Mouse (Mus musculus) liver, adult 2 months (tissue): Measurements from ENCODE around the gene Mphosph6. TPM values are rescaled to one million over a fixed set of nuclear protein-coding genes. Genes with fewer than 3 reads are reported as not detected.

Source experiments
- DNase-seq: peaks from one replicate; pipeline ENCODE4 v3.0.0-alpha.2; 2011; ENCODE audit warnings: low read depth, low spot score; ENCODE audit errors: extremely low read depth
- H3K27ac ChIP-seq: fragments of 200-500 bp; replicated peaks from 2 replicates; pipeline ENCODE4 v1.5.1; 2012; ENCODE audit warnings: low read depth, mild to moderate bottlenecking, control low read depth, inconsistent platforms, low read length; ENCODE audit not compliant: insufficient read depth
- H3K27me3 ChIP-seq: fragments of 200-500 bp; 2 replicates; pipeline ENCODE4 v1.6.1; 2012; ENCODE audit warnings: mild to moderate bottlenecking, moderate library complexity, low read length, inconsistent platforms; ENCODE audit not compliant: control insufficient read depth, insufficient read depth
- H3K36me3 ChIP-seq: fragments of 200-500 bp; 2 replicates; pipeline ENCODE4 v1.6.1; 2012; ENCODE audit warnings: low read length, inconsistent platforms; ENCODE audit not compliant: control insufficient read depth, insufficient read depth
- H3K4me1 ChIP-seq: fragments of 200-500 bp; 2 replicates; pipeline ENCODE4 v1.6.1; 2011; ENCODE audit warnings: low read length; ENCODE audit not compliant: control insufficient read depth, insufficient read depth
- H3K4me3 ChIP-seq: fragments of 200-500 bp; 2 replicates; pipeline ENCODE4 v1.5.1; 2011; ENCODE audit warnings: low read depth, mild to moderate bottlenecking, control low read depth, low read length, moderate library complexity; ENCODE audit not compliant: insufficient read depth
- H3K79me2 ChIP-seq: fragments of 200-500 bp; 2 replicates; pipeline ENCODE4 v1.6.1; 2012; ENCODE audit warnings: inconsistent platforms, mild to moderate bottlenecking, low read length, moderate library complexity; ENCODE audit not compliant: control insufficient read depth, insufficient read depth
- H3K9ac ChIP-seq: fragments of 200-500 bp; 2 replicates; pipeline ENCODE4 v1.6.1; 2012; ENCODE audit warnings: low read depth, mild to moderate bottlenecking, control low read depth, inconsistent platforms, low read length
- CTCF ChIP-seq: fragments of 200-500 bp; IDR thresholded peaks from 2 replicates; pipeline ENCODE4 v1.5.1; 2011; ENCODE audit warnings: low read depth, low read length, control low read depth
- POLR2A ChIP-seq: fragments of 200-500 bp; IDR thresholded peaks from 2 replicates; pipeline ENCODE4 v1.6.1; 2011; ENCODE audit warnings: low read length, control low read depth; ENCODE audit not compliant: insufficient read depth; ENCODE audit errors: extremely low read depth
- WGBS: fragments of 180-500 bp; shearing (Covaris S2); methylation state at CpG from one replicate; pipeline ENCODE4 v1.1.7; 2018; 5-methylcytosine and 5-hydroxymethylcytosine counted together
- polyA plus RNA-seq: library from polyadenylated mRNA; depleted of rRNA; stranded (reverse); fragments of >200 nt; gene quantifications from 2 replicates; pipeline ENCODE4 v1.2.3, GENCODE M21; 2012; rRNA removed
- total RNA-seq: library from RNA; depleted of rRNA; stranded (reverse); fragments of >200 nt; gene quantifications from 2 replicates; pipeline ENCODE4 v1.2.3, GENCODE M21; 2014; rRNA removed

Gene Mphosph6
- total and polyA plus RNA-seq, 2 experiments, result 1.2 to 3.4 TPM

DNA sequence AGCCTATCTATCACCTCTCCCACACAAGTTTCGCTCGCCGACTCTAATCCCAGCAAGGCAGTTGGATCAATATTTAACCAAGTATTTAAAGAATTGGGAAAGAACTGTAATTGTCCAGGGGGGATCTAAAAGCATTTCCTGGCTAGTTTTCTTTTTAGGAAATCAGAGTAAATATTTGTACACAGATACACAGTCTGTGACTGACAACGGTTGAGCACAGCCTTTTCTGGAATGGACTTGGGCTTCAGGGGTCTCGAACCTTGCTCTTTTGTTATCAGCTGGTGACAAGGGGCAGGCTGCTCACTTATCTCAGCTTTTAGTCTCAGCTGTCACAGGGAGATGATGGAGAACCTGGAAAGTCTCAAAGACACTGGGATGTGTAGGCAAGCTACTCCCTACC, 55.1 kb downstream of the Mphosph6 start:
- H3K4me1 ChIP-seq, result peaks cover 27% of the 10 kb centered on the region
- WGBS, result 15% methylated on average over 5 of the region's 5 CpGs
- peaks cover 23% of the 10 kb centered on the region for H3K36me3 ChIP-seq
- H3K4me3 ChIP-seq, result no peak overlapping the region
- no peaks in the 10 kb centered on the region for H3K27me3 ChIP-seq
- H3K79me2 ChIP-seq, result peaks cover 2% of the 10 kb centered on the region; the same call in 1 of the 2 replicates
- H3K27ac ChIP-seq, result peak overlapping the region; percentile 58; the same call in 1 of the 2 replicates
- no peak overlapping the region for H3K9ac ChIP-seq
- DNase-seq, result peak; percentile 75
- TF ChIP-seq CTCF (no peak), POLR2A (no peak)

DNA sequence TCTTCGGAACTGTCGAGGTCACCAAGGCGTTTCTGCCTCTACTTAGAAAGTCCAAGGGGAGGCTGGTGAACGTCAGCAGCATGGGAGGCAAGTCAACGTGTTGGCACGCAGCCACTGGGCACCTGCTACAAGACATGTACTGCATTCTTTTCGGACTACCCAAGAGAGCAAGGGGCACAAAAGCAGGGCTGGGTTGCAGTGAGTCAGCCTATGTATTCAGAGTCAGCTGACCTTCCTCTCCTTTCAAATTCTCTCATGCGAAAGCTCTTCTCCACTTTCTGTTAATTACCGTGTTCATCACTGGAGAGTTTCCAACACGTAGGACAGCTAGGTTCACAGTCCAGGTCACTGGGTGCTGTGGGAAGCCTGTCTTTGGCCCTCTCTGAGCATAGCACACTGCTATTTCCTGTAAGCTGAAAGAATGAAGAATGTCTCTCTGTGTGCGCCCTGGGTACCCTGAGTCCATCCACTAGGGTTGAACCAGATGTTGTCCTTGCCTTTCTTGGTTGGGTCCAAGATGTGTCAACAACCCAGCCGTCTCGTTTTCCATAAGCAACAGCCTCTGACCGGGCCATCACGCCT, 59.2 kb downstream of the Mphosph6 start:
- Histone ChIP-seq H3K79me2 (no peaks in the 10 kb centered on the region), H3K27ac (no peak overlapping the region; the same call in 1 of the 2 replicates), H3K36me3 (peaks cover 13% of the 10 kb centered on the region; the same call in 1 of the 2 replicates), H3K4me1 (peaks cover 29% of the 10 kb centered on the region), H3K27me3 (no peaks in the 10 kb centered on the region), H3K9ac (no peak overlapping the region), H3K4me3 (no peak overlapping the region)
- WGBS, result 37% methylated on average over 15 of the region's 15 CpGs
- TF ChIP-seq CTCF, result no peak
- peak; percentile 86 for DNase-seq

Other genes with a start within 250 kb of the Mphosph6 start
- gene Sdr42e1, start 128.3 kb downstream of the Mphosph6 start, total RNA-seq, result 56.5 and 77.6 TPM in 2 replicates
- gene Sdr42e1, start 128.3 kb downstream of the Mphosph6 start, polyA plus RNA-seq, result 124 and 131 TPM in 2 replicates
- 228 and 380 TPM in 2 replicates for gene Hsd17b2, start 100.0 kb downstream of the Mphosph6 start, total RNA-seq
- gene Hsd17b2, start 100.0 kb downstream of the Mphosph6 start, polyA plus RNA-seq, result 234 and 259 TPM in 2 replicates